Mouse (Mus musculus) brain, embryonic 14.5 days (tissue): ENCODE results near the gene Stx1a.

ENCODE experiments used
- CTCF ChIP-seq: fragments of 200-500 bp; IDR thresholded peaks from 2 replicates; pipeline ENCODE4 v1.5.1; 2012; ENCODE audit warnings: inconsistent platforms, mild to moderate bottlenecking, moderate library complexity, borderline replicate concordance; ENCODE audit not compliant: insufficient read depth, insufficient read length; ENCODE audit errors: extremely low read depth
- POLR2A ChIP-seq: fragments of 200-500 bp; IDR thresholded peaks from 2 replicates; pipeline ENCODE4 v1.6.1; 2012; ENCODE audit warnings: mild to moderate bottlenecking, inconsistent platforms, borderline replicate concordance; ENCODE audit not compliant: poor library complexity, insufficient read depth, insufficient read length, severe bottlenecking; ENCODE audit errors: extremely low read depth

- TF ChIP-seq CTCF (no peak), POLR2A (no peak)
These were observed 12.5 kb downstream of the Stx1a start for GRCm38 (mm10) chr5:135035608-135036359.
